Mouse (Mus musculus) midbrain, embryonic 15.5 days (tissue): ENCODE measurements around the gene Skap1. TPM values are rescaled to one million over a fixed set of nuclear protein-coding genes. Genes with fewer than 3 reads are reported as not detected.

ENCODE experiments used
- ATAC-seq: fragments of 200-750 bp; cut with Nextera tagmentation; replicated peaks from 2 replicates; pipeline ENCODE4 v1.8.0; 2017; ENCODE audit warnings: moderate TSS enrichment
- H3K27ac ChIP-seq: fragments of 300-500 bp; sonication (generic); 2 replicates; pipeline ENCODE4 v1.5.1; 2015; ENCODE audit warnings: mild to moderate bottlenecking, inconsistent platforms
- H3K27me3 ChIP-seq: fragments of 300-500 bp; sonication (generic); replicated peaks from 2 replicates; pipeline ENCODE4 v1.6.1; 2015; ENCODE audit warnings: inconsistent platforms
- H3K36me3 ChIP-seq: fragments of 300-500 bp; sonication (generic); replicated peaks from 2 replicates; pipeline ENCODE4 v1.6.1; 2015; ENCODE audit warnings: inconsistent platforms
- H3K4me1 ChIP-seq: fragments of 300-500 bp; sonication (generic); 2 replicates; pipeline ENCODE4 v1.6.1; 2015; ENCODE audit warnings: inconsistent platforms
- H3K4me2 ChIP-seq: fragments of 300-500 bp; sonication (generic); 2 replicates; pipeline ENCODE4 v1.6.1; 2015; ENCODE audit warnings: inconsistent platforms, mild to moderate bottlenecking, moderate library complexity
- H3K4me3 ChIP-seq: fragments of 300-500 bp; sonication (generic); 2 replicates; pipeline ENCODE4 v1.5.1; 2015; ENCODE audit warnings: mild to moderate bottlenecking, inconsistent platforms
- H3K9ac ChIP-seq: fragments of 300-500 bp; sonication (generic); 2 replicates; pipeline ENCODE4 v1.6.1; 2015; ENCODE audit warnings: mild to moderate bottlenecking, inconsistent platforms
- H3K9me3 ChIP-seq: fragments of 300-500 bp; sonication (generic); 2 replicates; pipeline ENCODE4 v1.6.1; 2016; ENCODE audit warnings: inconsistent platforms
- WGBS: fragments of 180-500 bp; shearing (Covaris S2); methylation state at CpG from one replicate; pipeline ENCODE4 v1.1.7; 2015; ENCODE audit warnings: mixed read lengths; 5-methylcytosine and 5-hydroxymethylcytosine counted together
- polyA plus RNA-seq: library from polyadenylated mRNA; unstranded; fragments of >200 nt; fragmentation: Nextera tagmentation; extraction: Ambion mirVana; gene quantifications from 2 replicates; pipeline ENCODE4 v1.2.1, GENCODE M21; 2015

Skap1 gene
- polyA plus RNA-seq, 1 experiment from 2014 or later, result 3.0 TPM

GRCm38 (mm10) chr11:96468048-96468745, 3.8 kb downstream of the Skap1 start:
- 71% methylated on average over 9 of the region's 9 CpGs for WGBS
- Histone ChIP-seq H3K4me3 (no peak overlapping the region), H3K36me3 (no peaks in the 10 kb centered on the region), H3K9ac (no peak overlapping the region), H3K9me3 (no peaks in the 10 kb centered on the region), H3K4me2 (no peak overlapping the region), H3K27ac (no peak overlapping the region), H3K4me1 (peaks cover 26% of the 10 kb centered on the region), H3K27me3 (no peaks in the 10 kb centered on the region)
- no peak for ATAC-seq

- no peaks in the 10 kb centered on the region for H3K36me3 ChIP-seq
- no peak overlapping the region for H3K4me3 ChIP-seq
- no peaks in the 10 kb centered on the region for H3K9me3 ChIP-seq
- WGBS, result 92% methylated on average over 3 of the region's 3 CpGs
- no peak for ATAC-seq
- no peak overlapping the region for H3K27ac ChIP-seq
- H3K27me3 ChIP-seq, result no peaks in the 10 kb centered on the region
- no peaks in the 10 kb centered on the region for H3K4me1 ChIP-seq
- H3K9ac ChIP-seq, result no peak overlapping the region
- H3K4me2 ChIP-seq, result no peak overlapping the region
Measured at GRCm38 (mm10) chr11:96482711-96483110, 18.3 kb downstream of the Skap1 start.

- no peak for ATAC-seq
Measured at GRCm38 (mm10) chr11:96483179-96483578, 18.8 kb downstream of the Skap1 start.

GRCm38 (mm10) chr11:96498481-96498880, 34.1 kb downstream of the Skap1 start:
- whole genome bisulfite sequencing, result 46% methylated on average over 8 of the region's 8 CpGs
- ATAC-seq, result no peak
- no peak overlapping the region for H3K4me2 ChIP-seq
- H3K9me3 ChIP-seq, result no peaks in the 10 kb centered on the region
- no peak overlapping the region for H3K4me3 ChIP-seq
- no peaks in the 10 kb centered on the region for H3K36me3 ChIP-seq
- H3K27me3 ChIP-seq, result no peaks in the 10 kb centered on the region
- H3K4me1 ChIP-seq, result peaks cover 7% of the 10 kb centered on the region; the same call in 1 of the 2 replicates
- peak overlapping the region; percentile 15; the same call in 1 of the 2 replicates for H3K27ac ChIP-seq
- no peak overlapping the region for H3K9ac ChIP-seq

More at GRCm38 (mm10) chr11:96483179-96483578, 18.8 kb downstream of the Skap1 start:
- no peak overlapping the region for H3K4me2 ChIP-seq
- H3K4me1 ChIP-seq, result no peaks in the 10 kb centered on the region
- no peaks in the 10 kb centered on the region for H3K27me3 ChIP-seq
- no peak overlapping the region for H3K4me3 ChIP-seq
- H3K27ac ChIP-seq, result no peak overlapping the region
- no peaks in the 10 kb centered on the region for H3K36me3 ChIP-seq
- no peak overlapping the region for H3K9ac ChIP-seq
- H3K9me3 ChIP-seq, result no peaks in the 10 kb centered on the region

GRCm38 (mm10) chr11:96501042-96501441, 36.6 kb downstream of the Skap1 start:
- H3K9me3 ChIP-seq, result no peaks in the 10 kb centered on the region
- no peak overlapping the region for H3K9ac ChIP-seq
- H3K4me2 ChIP-seq, result no peak overlapping the region
- peaks cover 7% of the 10 kb centered on the region; the same call in 1 of the 2 replicates for H3K4me1 ChIP-seq
- no peaks in the 10 kb centered on the region for H3K36me3 ChIP-seq
- WGBS, result 55% methylated on average over 6 of the region's 6 CpGs
- no peak overlapping the region for H3K27ac ChIP-seq
- ATAC-seq, result no peak
- H3K27me3 ChIP-seq, result no peaks in the 10 kb centered on the region
- H3K4me3 ChIP-seq, result no peak overlapping the region

GRCm38 (mm10) chr11:96502948-96503347, 38.6 kb downstream of the Skap1 start:
- Histone ChIP-seq H3K27me3 (no peaks in the 10 kb centered on the region), H3K27ac (no peak overlapping the region), H3K4me3 (no peak overlapping the region), H3K4me1 (peaks cover 6% of the 10 kb centered on the region; the same call in 1 of the 2 replicates), H3K9me3 (no peaks in the 10 kb centered on the region), H3K4me2 (no peak overlapping the region), H3K36me3 (no peaks in the 10 kb centered on the region), H3K9ac (no peak overlapping the region)
- 78% methylated on average over 3 of the region's 3 CpGs for WGBS
- ATAC-seq, result no peak

GRCm38 (mm10) chr11:96504509-96505119, 40.2 kb downstream of the Skap1 start:
- Histone ChIP-seq H3K9ac (no peak overlapping the region), H3K27ac (no peak overlapping the region), H3K4me1 (no peaks in the 10 kb centered on the region), H3K27me3 (no peaks in the 10 kb centered on the region), H3K4me3 (no peak overlapping the region), H3K4me2 (no peak overlapping the region), H3K9me3 (no peaks in the 10 kb centered on the region), H3K36me3 (no peaks in the 10 kb centered on the region)
- WGBS, result 22% methylated on average over 12 of the region's 12 CpGs
- ATAC-seq, result no peak

GRCm38 (mm10) chr11:96505841-96506240, 41.4 kb downstream of the Skap1 start:
- Histone ChIP-seq H3K4me1 (no peaks in the 10 kb centered on the region), H3K9me3 (no peaks in the 10 kb centered on the region), H3K36me3 (no peaks in the 10 kb centered on the region), H3K27ac (no peak overlapping the region), H3K9ac (no peak overlapping the region), H3K27me3 (no peaks in the 10 kb centered on the region), H3K4me2 (no peak overlapping the region), H3K4me3 (no peak overlapping the region)
- no peak for ATAC-seq
- 75% methylated on average over 5 of the region's 5 CpGs for WGBS

GRCm38 (mm10) chr11:96515164-96515563, 50.8 kb downstream of the Skap1 start:
- Histone ChIP-seq H3K4me3 (no peak overlapping the region), H3K27me3 (no peaks in the 10 kb centered on the region), H3K27ac (no peak overlapping the region), H3K4me1 (no peaks in the 10 kb centered on the region), H3K9me3 (no peaks in the 10 kb centered on the region), H3K4me2 (no peak overlapping the region), H3K9ac (no peak overlapping the region), H3K36me3 (no peaks in the 10 kb centered on the region)
- no peak for ATAC-seq
- 89% methylated on average over 3 of the region's 3 CpGs for WGBS

- WGBS, result 85% methylated on average over 6 of the region's 6 CpGs
- no peaks in the 10 kb centered on the region for H3K36me3 ChIP-seq
Measured at GRCm38 (mm10) chr11:96524541-96524940, 60.1 kb downstream of the Skap1 start.

GRCm38 (mm10) chr11:96526137-96526621, 61.8 kb downstream of the Skap1 start:
- no peaks in the 10 kb centered on the region for H3K27me3 ChIP-seq
- H3K4me1 ChIP-seq, result no peaks in the 10 kb centered on the region; the same call in 1 of the 2 replicates
- peak overlapping the region; percentile 14; the same call in 1 of the 2 replicates for H3K27ac ChIP-seq
- ATAC-seq, result no peak
- no peak overlapping the region for H3K9ac ChIP-seq
- no peaks in the 10 kb centered on the region for H3K36me3 ChIP-seq
- H3K4me3 ChIP-seq, result no peak overlapping the region
- 48% methylated on average over 16 of the region's 16 CpGs for WGBS
- H3K4me2 ChIP-seq, result peak overlapping the region; percentile 31; the same call in 1 of the 2 replicates
- H3K9me3 ChIP-seq, result no peaks in the 10 kb centered on the region

More at GRCm38 (mm10) chr11:96524541-96524940, 60.1 kb downstream of the Skap1 start:
- Histone ChIP-seq H3K9ac (no peak overlapping the region), H3K27ac (no peak overlapping the region), H3K9me3 (no peaks in the 10 kb centered on the region), H3K4me2 (no peak overlapping the region), H3K27me3 (no peaks in the 10 kb centered on the region), H3K4me1 (no peaks in the 10 kb centered on the region; the same call in 1 of the 2 replicates), H3K4me3 (no peak overlapping the region)
- no peak for ATAC-seq

- Histone ChIP-seq H3K9ac (no peak overlapping the region), H3K27me3 (peaks cover 2% of the 10 kb centered on the region; the same call in 1 of the 2 replicates)
- 66% methylated on average over 13 of the region's 13 CpGs for WGBS
Measured at GRCm38 (mm10) chr11:96531757-96532433, 67.5 kb downstream of the Skap1 start.

More at GRCm38 (mm10) chr11:96531757-96532433, 67.5 kb downstream of the Skap1 start:
- no peak overlapping the region for H3K4me2 ChIP-seq
- no peaks in the 10 kb centered on the region for H3K9me3 ChIP-seq
- H3K4me1 ChIP-seq, result no peaks in the 10 kb centered on the region
- H3K4me3 ChIP-seq, result no peak overlapping the region
- no peak for ATAC-seq
- H3K36me3 ChIP-seq, result no peaks in the 10 kb centered on the region
- H3K27ac ChIP-seq, result no peak overlapping the region
